Mouse (Mus musculus) CD4-positive naive resting alpha-beta T cell, adult 57 days (primary cell): ENCODE results near the gene Saa2. TPM values are rescaled to one million over a fixed set of nuclear protein-coding genes. Genes with fewer than 3 reads are reported as not detected.

Experiments used
- total RNA-seq: library from RNA; stranded (reverse); gene quantifications from one replicate; pipeline ENCODE4 v1.2.4, GENCODE M21; 2023

Saa2 gene
- not detected for total RNA-seq

DNA sequence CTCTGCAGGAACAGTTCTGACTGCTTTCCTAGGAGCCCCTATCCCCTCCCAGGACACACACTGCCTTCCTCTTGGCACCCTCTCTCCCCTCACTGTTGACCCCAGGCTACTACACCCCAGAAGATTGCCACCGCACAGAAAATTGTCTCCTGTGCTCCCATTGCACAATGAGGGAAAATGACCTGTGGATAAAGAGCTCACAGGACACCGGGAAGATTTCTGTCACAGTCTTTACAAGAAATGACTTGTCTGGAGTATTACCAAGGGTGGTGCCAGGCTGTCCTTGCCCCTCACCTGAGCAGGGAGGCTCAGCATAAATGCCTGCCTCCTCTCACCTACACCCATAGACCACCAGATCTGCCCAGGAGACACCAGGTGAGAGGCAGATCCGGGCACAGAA is at the start of gene Saa2:
Gene Saa2 (plus strand): TSS at position 301 of the 400 bp plus-strand sequence.

DNA sequence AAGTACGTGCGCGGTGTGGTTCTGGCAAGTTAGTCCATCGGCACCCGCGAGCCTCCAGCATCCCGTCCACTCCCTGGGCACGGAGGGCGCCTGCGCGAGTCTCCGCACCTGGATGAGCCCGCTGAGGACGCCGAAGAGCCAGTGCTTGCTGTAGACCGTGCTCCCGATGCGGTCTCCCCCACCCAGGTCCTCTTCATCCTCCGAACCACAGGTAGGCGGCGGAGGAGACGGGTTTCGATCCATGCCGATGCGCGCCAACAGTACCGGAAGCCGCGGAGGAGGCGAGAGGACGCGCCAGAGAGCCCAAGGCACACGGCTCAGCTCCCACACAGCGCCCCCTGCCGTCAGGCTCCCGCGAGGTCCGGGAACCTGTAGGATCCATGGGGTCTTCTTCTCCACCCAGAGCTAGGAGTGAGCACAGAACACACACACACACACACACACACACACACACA is 41.2 kb upstream of the Saa2 start, which contains the start of gene Saal1:
Gene Saal1 (minus strand): TSS at position 291 of the 455 bp plus-strand sequence.

DNA sequence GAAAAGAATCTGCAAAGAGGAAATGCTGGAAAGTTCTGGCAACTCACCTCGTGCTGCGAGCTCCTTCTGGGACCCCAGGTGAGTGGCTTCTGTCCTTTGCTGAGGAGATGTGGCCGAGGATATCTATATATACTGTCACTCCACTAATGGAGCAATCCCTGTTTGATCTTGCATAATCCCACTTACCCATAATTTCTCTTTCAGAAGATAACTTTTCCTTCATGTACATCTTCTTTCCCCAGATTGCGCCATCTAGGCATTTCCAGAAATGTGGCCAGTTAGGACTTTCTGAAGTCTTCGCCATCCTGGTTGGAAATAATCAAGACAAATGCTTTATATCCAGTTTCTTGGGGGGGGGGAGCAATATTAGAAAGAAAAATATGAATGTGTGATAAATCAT is 36.0 kb upstream of the Saa2 start, which contains the start of gene Saa3:
Gene Saa3 (minus strand): TSS at position 101 of the 400 bp plus-strand sequence.

DNA sequence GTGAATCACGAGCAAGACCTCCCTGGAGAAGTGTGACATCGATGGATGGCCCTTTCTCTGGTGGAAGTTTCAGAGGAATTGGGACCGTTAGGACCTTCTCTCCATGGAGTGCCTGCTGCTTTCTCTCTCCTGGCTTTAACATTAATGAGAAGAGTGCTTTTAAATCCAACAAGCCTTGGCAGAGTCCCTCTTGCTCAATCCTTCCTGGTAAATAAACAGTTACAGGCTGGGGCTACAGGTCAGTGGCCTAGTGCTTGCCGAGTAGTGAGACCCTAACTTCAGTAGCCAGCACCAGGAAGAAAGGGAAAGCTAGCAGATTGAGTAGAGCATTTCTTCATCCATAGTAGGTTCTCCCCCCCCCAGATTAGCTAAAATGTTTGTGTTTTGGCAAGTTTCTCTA is 19.1 kb upstream of the Saa2 start, which contains the start of gene Saa4:
Gene Saa4 (minus strand): TSS at position 146 of the 400 bp plus-strand sequence.

DNA sequence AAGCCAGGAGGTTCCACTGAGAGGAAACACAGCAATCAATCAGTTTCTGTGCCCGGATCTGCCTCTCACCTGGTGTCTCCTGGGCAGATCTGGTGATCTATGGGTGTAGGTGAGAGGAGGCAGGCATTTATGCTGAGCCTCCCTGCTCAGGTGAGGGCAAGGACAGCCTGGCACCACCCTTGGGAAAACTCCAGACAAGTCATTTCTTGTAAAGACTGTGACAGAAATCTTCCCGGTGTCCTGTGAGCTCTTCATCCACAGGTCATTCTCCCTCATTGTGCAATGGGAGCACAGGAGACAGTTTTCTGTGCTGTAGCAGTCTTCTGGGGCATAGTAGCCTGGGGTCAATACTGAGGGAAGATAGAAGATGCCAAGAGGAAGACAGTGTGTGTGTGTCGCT is 8.7 kb upstream of the Saa2 start, which contains the start of gene Saa1:
Gene Saa1 (minus strand): TSS at position 101 of the 400 bp plus-strand sequence.

DNA sequence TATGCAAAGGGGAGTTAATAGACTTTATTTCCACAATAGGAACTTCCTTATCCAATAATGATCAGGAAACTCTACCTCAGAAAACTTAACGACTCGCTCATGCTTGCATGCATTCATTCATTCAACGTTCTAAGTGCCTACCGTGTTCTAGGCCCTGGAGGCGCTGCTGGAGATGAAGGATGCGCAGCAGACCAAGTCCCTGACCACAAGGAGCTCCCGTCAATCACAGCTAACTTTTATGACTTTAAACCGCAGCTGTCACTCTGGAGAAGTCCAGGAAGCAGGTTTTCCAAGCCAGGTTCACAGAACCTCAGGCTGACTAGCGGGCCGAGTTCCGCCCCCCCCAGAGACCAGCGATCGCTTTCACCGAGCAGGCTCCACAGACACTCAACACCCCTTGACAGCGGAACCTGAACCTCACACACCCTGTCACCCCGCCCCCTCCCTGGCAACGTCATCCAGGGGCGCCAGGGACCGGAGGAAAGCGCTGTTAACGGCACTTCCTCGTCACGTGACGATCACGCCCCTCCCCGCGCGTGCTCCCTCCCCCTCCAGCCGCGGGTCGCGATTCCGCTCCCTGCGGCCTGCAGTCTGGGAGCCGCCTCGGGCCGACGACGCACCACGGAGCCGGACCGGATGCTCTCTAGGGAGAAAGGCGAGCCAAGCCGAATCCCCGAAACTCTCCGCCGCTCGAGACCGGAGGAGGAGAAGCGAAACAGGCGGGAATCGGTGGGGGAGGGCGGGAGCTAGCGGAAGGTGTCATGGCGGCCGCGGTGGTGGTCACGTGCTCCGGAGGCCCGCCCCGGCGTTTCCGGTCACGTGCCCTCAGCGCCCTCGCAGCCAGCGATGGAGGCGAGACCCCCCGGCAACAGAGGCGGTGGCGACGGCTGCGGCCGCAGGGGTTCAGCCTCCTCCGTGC is 44.0 kb downstream of the Saa2 start, which contains the start of the genes Hps5 and Gtf2h1:
Gene Hps5 (minus strand): TSS at position 778 of the 919 bp plus-strand sequence.
Gene Gtf2h1 (plus strand): TSS at position 817 of the 919 bp plus-strand sequence.

Other genes starting within 250 kb of the Saa2 start
- 20.0 TPM for gene Sergef, start 112.0 kb upstream of the Saa2 start, total RNA-seq
- not detected for gene Tph1, start 79.3 kb upstream of the Saa2 start, total RNA-seq
- gene Saal1, start 41.1 kb upstream of the Saa2 start, total RNA-seq, result 11.2 TPM
- 0.27 TPM for gene Saa3, start 36.1 kb upstream of the Saa2 start, total RNA-seq
- not detected for gene Saa4, start 19.2 kb upstream of the Saa2 start, total RNA-seq
- not detected for gene Saa1, start 8.8 kb upstream of the Saa2 start, total RNA-seq
- 44.3 TPM for gene Hps5, start 44.3 kb downstream of the Saa2 start, total RNA-seq
- 54.8 TPM for gene Gtf2h1, start 44.3 kb downstream of the Saa2 start, total RNA-seq
- 294 TPM for gene Ldha, start 89.7 kb downstream of the Saa2 start, total RNA-seq
- not detected for gene Ldhc, start 109.4 kb downstream of the Saa2 start, total RNA-seq
- gene Tsg101, start 168.2 kb downstream of the Saa2 start, total RNA-seq, result 60.4 TPM
- gene Uevld, start 206.7 kb downstream of the Saa2 start, total RNA-seq, result 5.1 TPM
- not detected for gene Gm9999, start 231.8 kb downstream of the Saa2 start, total RNA-seq